Mouse (Mus musculus): Measurements from ENCODE around the gene Hoxb8. TPM values are rescaled to one million over a fixed set of nuclear protein-coding genes. Genes with fewer than 3 reads are reported as not detected.

The Hoxb8 gene
- polyA plus RNA-seq, 1 experiment from 2014 or later: 1.0 TPM

GRCm38 (mm10) chr11:96325747-96326212 lies 44.1 kb downstream of the Hoxb8 start:
- H3K27ac ChIP-seq (ENCODE audit: low read depth, low read length): peak overlapping the region; percentile 73
- H3K4me2 ChIP-seq (replicated peaks; ENCODE audit: low read depth): peak overlapping the region; percentile 83
- TF ChIP-seq CTCF (IDR thresholded peaks at IDR 0.05; ENCODE audit: low read depth): no peak
- H3K4me1 ChIP-seq (replicated peaks; ENCODE audit: control insufficient read depth, insufficient read depth, low read length): no peaks in the 10 kb centered on the region; the same call in 1 of the 2 replicates
- no peak for ATAC-seq
- H3K27me3 ChIP-seq (replicated peaks; ENCODE audit: control insufficient read depth, insufficient read depth, low read length): peaks cover 12% of the 10 kb centered on the region
- whole genome bisulfite sequencing: 26% methylated on average over 22 of the region's 22 CpGs
- H3K4me3 ChIP-seq (ENCODE audit: low read depth, low read length): peak overlapping the region; percentile 17; the same call in 1 of the 2 replicates
- peak overlapping the region; percentile 57 for H3K9ac ChIP-seq (ENCODE audit: low read depth, low read length)
- H3K9me3 ChIP-seq (ENCODE audit: control insufficient read depth): no peaks in the 10 kb centered on the region
- H3K36me3 ChIP-seq (ENCODE audit: control insufficient read depth, insufficient read depth): no peaks in the 10 kb centered on the region

GRCm38 (mm10) chr11:96326705-96327104 lies 45.0 kb downstream of the Hoxb8 start:
- Histone ChIP-seq H3K9me3 (ENCODE audit: control insufficient read depth) (no peaks in the 10 kb centered on the region), H3K27ac (ENCODE audit: low read depth, low read length) (peak overlapping the region; percentile 73; the same call in 1 of the 2 replicates), H3K9ac (ENCODE audit: low read depth, low read length) (peak overlapping the region; percentile 37; the same call in 1 of the 2 replicates), H3K36me3 (ENCODE audit: control insufficient read depth, insufficient read depth) (no peaks in the 10 kb centered on the region), H3K4me3 (ENCODE audit: low read depth, low read length) (no peak overlapping the region), H3K4me1 (replicated peaks; ENCODE audit: control insufficient read depth, insufficient read depth, low read length) (no peaks in the 10 kb centered on the region; the same call in 1 of the 2 replicates), H3K27me3 (replicated peaks; ENCODE audit: control insufficient read depth, insufficient read depth, low read length) (peaks cover 13% of the 10 kb centered on the region), H3K4me2 (replicated peaks; ENCODE audit: low read depth) (peak overlapping the region; percentile 83)
- TF ChIP-seq CTCF (IDR thresholded peaks at IDR 0.05; ENCODE audit: low read depth): no peak
- WGBS: 32% methylated on average over 12 of the region's 12 CpGs
- ATAC-seq: no peak

GRCm38 (mm10) chr11:96327122-96327521 lies 45.4 kb downstream of the Hoxb8 start:
- Histone ChIP-seq H3K4me2 (replicated peaks; ENCODE audit: low read depth) (peak overlapping the region; percentile 83; the same call in 1 of the 2 replicates), H3K27ac (ENCODE audit: low read depth, low read length) (peak overlapping the region; percentile 73; the same call in 1 of the 2 replicates), H3K4me3 (ENCODE audit: low read depth, low read length) (no peak overlapping the region), H3K9me3 (ENCODE audit: control insufficient read depth) (no peaks in the 10 kb centered on the region), H3K9ac (ENCODE audit: low read depth, low read length) (peak overlapping the region; percentile 37; the same call in 1 of the 2 replicates), H3K36me3 (ENCODE audit: control insufficient read depth, insufficient read depth) (no peaks in the 10 kb centered on the region), H3K4me1 (replicated peaks; ENCODE audit: control insufficient read depth, insufficient read depth, low read length) (peaks cover 3% of the 10 kb centered on the region; the same call in 1 of the 2 replicates), H3K27me3 (replicated peaks; ENCODE audit: control insufficient read depth, insufficient read depth, low read length) (peaks cover 17% of the 10 kb centered on the region)
- no peak for ATAC-seq
- TF ChIP-seq CTCF (IDR thresholded peaks at IDR 0.05; ENCODE audit: low read depth): no peak
- WGBS: 42% methylated on average over 7 of the region's 7 CpGs

- no peak for TF ChIP-seq CTCF (IDR thresholded peaks at IDR 0.05; ENCODE audit: low read depth)
- 54% methylated on average over 5 of the region's 5 CpGs for WGBS
- peak overlapping the region; percentile 83; the same call in 1 of the 2 replicates for H3K4me2 ChIP-seq (replicated peaks; ENCODE audit: low read depth)
- no peaks in the 10 kb centered on the region for H3K36me3 ChIP-seq (ENCODE audit: control insufficient read depth, insufficient read depth)
- peaks cover 3% of the 10 kb centered on the region; the same call in 1 of the 2 replicates for H3K4me1 ChIP-seq (replicated peaks; ENCODE audit: control insufficient read depth, insufficient read depth, low read length)
- no peak for ATAC-seq
- no peak overlapping the region for H3K4me3 ChIP-seq (ENCODE audit: low read depth, low read length)
- peaks cover 24% of the 10 kb centered on the region for H3K27me3 ChIP-seq (replicated peaks; ENCODE audit: control insufficient read depth, insufficient read depth, low read length)
- no peak overlapping the region for H3K9ac ChIP-seq (ENCODE audit: low read depth, low read length)
- H3K27ac ChIP-seq (ENCODE audit: low read depth, low read length): no peak overlapping the region; the same call in 1 of the 2 replicates
- H3K9me3 ChIP-seq (ENCODE audit: control insufficient read depth): no peaks in the 10 kb centered on the region
Observed at GRCm38 (mm10) chr11:96327750-96328149, 46.0 kb downstream of the Hoxb8 start.

GRCm38 (mm10) chr11:96328605-96329004 lies 46.9 kb downstream of the Hoxb8 start:
- no peaks in the 10 kb centered on the region for H3K9me3 ChIP-seq (ENCODE audit: control insufficient read depth)
- 34% methylated on average over 8 of the region's 8 CpGs for WGBS
- H3K4me2 ChIP-seq (replicated peaks; ENCODE audit: low read depth): 0 out of 2 replicates have a peak overlapping the region, but pooled peaks have one; percentile 24
- TF ChIP-seq CTCF (IDR thresholded peaks at IDR 0.05; ENCODE audit: low read depth): no peak
- peaks cover 3% of the 10 kb centered on the region; the same call in 1 of the 2 replicates for H3K4me1 ChIP-seq (replicated peaks; ENCODE audit: control insufficient read depth, insufficient read depth, low read length)
- no peak overlapping the region for H3K9ac ChIP-seq (ENCODE audit: low read depth, low read length)
- no peak overlapping the region for H3K27ac ChIP-seq (ENCODE audit: low read depth, low read length)
- H3K4me3 ChIP-seq (ENCODE audit: low read depth, low read length): no peak overlapping the region
- no peaks in the 10 kb centered on the region for H3K36me3 ChIP-seq (ENCODE audit: control insufficient read depth, insufficient read depth)
- peaks cover 32% of the 10 kb centered on the region for H3K27me3 ChIP-seq (replicated peaks; ENCODE audit: control insufficient read depth, insufficient read depth, low read length)
- no peak for ATAC-seq

- Histone ChIP-seq H3K9me3 (ENCODE audit: control insufficient read depth) (no peaks in the 10 kb centered on the region), H3K4me1 (replicated peaks; ENCODE audit: control insufficient read depth, insufficient read depth, low read length) (peaks cover 6% of the 10 kb centered on the region; the same call in 1 of the 2 replicates), H3K4me2 (replicated peaks; ENCODE audit: low read depth) (peak overlapping the region; percentile 66), H3K27me3 (replicated peaks; ENCODE audit: control insufficient read depth, insufficient read depth, low read length) (peaks cover 22% of the 10 kb centered on the region), H3K27ac (ENCODE audit: low read depth, low read length) (peak overlapping the region; percentile 78), H3K4me3 (ENCODE audit: low read depth, low read length) (peak overlapping the region; percentile 31), H3K36me3 (ENCODE audit: control insufficient read depth, insufficient read depth) (no peaks in the 10 kb centered on the region), H3K9ac (ENCODE audit: low read depth, low read length) (no peak overlapping the region)
- ATAC-seq: no peak
- no peak for TF ChIP-seq CTCF (IDR thresholded peaks at IDR 0.05; ENCODE audit: low read depth)
- 18% methylated on average over 8 of the region's 8 CpGs for WGBS
Observed at GRCm38 (mm10) chr11:96332105-96332504, 50.4 kb downstream of the Hoxb8 start.

All from intestine, postnatal 0 days (tissue).